Mouse (Mus musculus): Measurements from ENCODE around the gene Krt17. TPM values are rescaled to one million over a fixed set of nuclear protein-coding genes. Genes with fewer than 3 reads are reported as not detected.

The Krt17 gene
- polyA plus RNA-seq, 1 experiment, result not detected

DNA sequence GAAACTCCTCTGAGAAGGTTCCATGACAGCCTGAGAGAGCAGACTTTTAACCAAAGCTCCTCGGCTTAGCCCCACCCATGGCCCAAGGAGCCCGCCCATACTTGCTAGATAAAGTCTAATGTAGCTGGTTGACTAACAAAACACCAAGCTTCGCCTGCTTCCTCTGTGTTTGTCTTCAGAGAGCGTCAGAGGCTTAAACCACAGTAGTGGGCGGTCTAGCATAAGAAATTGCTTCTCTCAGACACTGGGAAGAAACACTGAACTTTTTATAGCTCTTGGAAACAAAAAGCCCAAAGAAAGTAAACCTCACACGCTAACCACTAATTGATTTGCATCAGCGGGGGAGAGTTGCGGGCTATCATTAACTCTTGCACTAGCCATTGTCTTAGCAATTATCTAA, 39.1 kb downstream of the Krt17 start:
- Histone ChIP-seq H3K27ac (ENCODE audit: insufficient read depth, low read depth, low read length) (no peak overlapping the region), H3K4me3 (ENCODE audit: insufficient read depth, low read length) (no peak overlapping the region), H3K4me1 (ENCODE audit: control insufficient read depth, insufficient read depth, low read length) (no peaks in the 10 kb centered on the region)
- no peak for TF ChIP-seq POLR2A (IDR thresholded peaks at IDR 0.05; ENCODE audit: borderline replicate concordance, low read depth, low read length)
- no peak for TF ChIP-seq CTCF (IDR thresholded peaks at IDR 0.05; ENCODE audit: low read depth, low read length)

- H3K27ac ChIP-seq (ENCODE audit: insufficient read depth, low read depth, low read length), result no peak overlapping the region
- no peak for TF ChIP-seq CTCF (IDR thresholded peaks at IDR 0.05; ENCODE audit: low read depth, low read length)
- TF ChIP-seq POLR2A (IDR thresholded peaks at IDR 0.05; ENCODE audit: borderline replicate concordance, low read depth, low read length), result no peak
- no peaks in the 10 kb centered on the region for H3K4me1 ChIP-seq (ENCODE audit: control insufficient read depth, insufficient read depth, low read length)
- no peak overlapping the region for H3K4me3 ChIP-seq (ENCODE audit: insufficient read depth, low read length)
Observed at GRCm38 (mm10) chr11:100219304-100219703, 41.5 kb downstream of the Krt17 start.

GRCm38 (mm10) chr11:100208542-100208941, 52.3 kb downstream of the Krt17 start:
- TF ChIP-seq CTCF (IDR thresholded peaks at IDR 0.05; ENCODE audit: low read depth, low read length) (no peak), POLR2A (IDR thresholded peaks at IDR 0.05; ENCODE audit: borderline replicate concordance, low read depth, low read length) (no peak)
- H3K4me3 ChIP-seq (ENCODE audit: insufficient read depth, low read length), result no peak overlapping the region

DNA sequence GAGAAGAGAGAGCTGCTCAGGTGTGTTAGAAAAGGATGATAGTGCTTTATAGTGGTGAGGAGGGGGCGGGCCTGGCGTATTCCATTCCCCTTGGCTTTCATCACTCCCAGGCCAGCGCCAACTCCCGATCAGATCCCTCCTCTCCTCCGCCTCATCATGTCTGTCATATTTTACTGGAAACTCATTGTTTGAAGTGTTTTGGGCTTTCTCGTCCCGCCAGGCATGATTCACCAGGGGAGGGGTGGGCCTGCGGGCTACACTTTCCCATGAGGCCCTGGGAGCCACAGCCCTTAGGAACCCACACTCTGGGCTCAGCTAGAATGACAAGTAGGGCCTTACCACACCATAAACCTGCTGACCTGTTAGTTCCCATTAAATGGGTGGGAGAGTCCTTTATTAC, 53.3 kb downstream of the Krt17 start, which contains the start of gene Krt14:
Krt14 (minus strand) TSS at position 51 of the 400 bp plus-strand sequence.
- Histone ChIP-seq H3K27ac (ENCODE audit: insufficient read depth, low read depth, low read length) (no peak within 1 kb of the TSS), H3K4me1 (ENCODE audit: control insufficient read depth, insufficient read depth, low read length) (no peaks in the 10 kb centered on the region), H3K4me3 (ENCODE audit: insufficient read depth, low read length) (no peak within 1 kb of the TSS)
- TF ChIP-seq CTCF (IDR thresholded peaks at IDR 0.05; ENCODE audit: low read depth, low read length), result no peak
- TF ChIP-seq POLR2A (IDR thresholded peaks at IDR 0.05; ENCODE audit: borderline replicate concordance, low read depth, low read length), result no peak

More at GRCm38 (mm10) chr11:100208542-100208941, 52.3 kb downstream of the Krt17 start:
- Histone ChIP-seq H3K4me1 (ENCODE audit: control insufficient read depth, insufficient read depth, low read length) (no peaks in the 10 kb centered on the region), H3K27ac (ENCODE audit: insufficient read depth, low read depth, low read length) (no peak overlapping the region)

Other genes with a start within 250 kb of the Krt17 start
- gene Krt33a, start 244.8 kb downstream of the Krt17 start, polyA plus RNA-seq (2012; ENCODE audit: insufficient read depth, insufficient read length, missing spikeins), result not detected in 2 replicates
- gene Krt33b, start 231.2 kb downstream of the Krt17 start, polyA plus RNA-seq (2012; ENCODE audit: insufficient read depth, insufficient read length, missing spikeins), result not detected in 2 replicates
- not detected in 2 replicates for gene Krt34, start 219.5 kb downstream of the Krt17 start, polyA plus RNA-seq (2012; ENCODE audit: insufficient read depth, insufficient read length, missing spikeins)
- not detected in 2 replicates for gene Krt31, start 210.5 kb downstream of the Krt17 start, polyA plus RNA-seq (2012; ENCODE audit: insufficient read depth, insufficient read length, missing spikeins)
- not detected in 2 replicates for gene Krt32, start 172.8 kb downstream of the Krt17 start, polyA plus RNA-seq (2012; ENCODE audit: insufficient read depth, insufficient read length, missing spikeins)
- gene Krt35, start 164.8 kb downstream of the Krt17 start, polyA plus RNA-seq (2012; ENCODE audit: insufficient read depth, insufficient read length, missing spikeins), result not detected in 2 replicates
- not detected in 2 replicates for gene Krt36, start 155.4 kb downstream of the Krt17 start, polyA plus RNA-seq (2012; ENCODE audit: insufficient read depth, insufficient read length, missing spikeins)
- gene Krt13, start 139.5 kb downstream of the Krt17 start, polyA plus RNA-seq (2012; ENCODE audit: insufficient read depth, insufficient read length, missing spikeins), result not detected in 2 replicates
- not detected in 2 replicates for gene Krt15, start 125.1 kb downstream of the Krt17 start, polyA plus RNA-seq (2012; ENCODE audit: insufficient read depth, insufficient read length, missing spikeins)
- not detected in 2 replicates for gene Krt19, start 112.4 kb downstream of the Krt17 start, polyA plus RNA-seq (2012; ENCODE audit: insufficient read depth, insufficient read length, missing spikeins)
- not detected in 2 replicates for gene Krt9, start 67.8 kb downstream of the Krt17 start, polyA plus RNA-seq (2012; ENCODE audit: insufficient read depth, insufficient read length, missing spikeins)
- not detected in 2 replicates for gene Krt14, start 53.5 kb downstream of the Krt17 start, polyA plus RNA-seq (2012; ENCODE audit: insufficient read depth, insufficient read length, missing spikeins)
- gene Krt16, start 12.1 kb downstream of the Krt17 start, polyA plus RNA-seq (2012; ENCODE audit: insufficient read depth, insufficient read length, missing spikeins), result not detected in 2 replicates
- gene Krt42, start 8.8 kb upstream of the Krt17 start, polyA plus RNA-seq (2012; ENCODE audit: insufficient read depth, insufficient read length, missing spikeins), result not detected in 2 replicates
- 922 and 1,042 TPM in 2 replicates for gene Eif1, start 58.9 kb upstream of the Krt17 start, polyA plus RNA-seq (2012; ENCODE audit: insufficient read depth, insufficient read length, missing spikeins)
- gene Gast, start 73.4 kb upstream of the Krt17 start, polyA plus RNA-seq (2012; ENCODE audit: insufficient read depth, insufficient read length, missing spikeins), result not detected in 2 replicates
- 0.68 and 1.2 TPM in 2 replicates for gene Hap1, start 95.1 kb upstream of the Krt17 start, polyA plus RNA-seq (2012; ENCODE audit: insufficient read depth, insufficient read length, missing spikeins)
- 7.3 and 15.0 TPM in 2 replicates for gene Jup, start 136.7 kb upstream of the Krt17 start, polyA plus RNA-seq (2012; ENCODE audit: insufficient read depth, insufficient read length, missing spikeins)
- gene P3h4, start 153.8 kb upstream of the Krt17 start, polyA plus RNA-seq (2012; ENCODE audit: insufficient read depth, insufficient read length, missing spikeins), result 0.67 TPM in 1 of 2 replicates, not detected in the other
- gene Fkbp10, start 154.7 kb upstream of the Krt17 start, polyA plus RNA-seq (2012; ENCODE audit: insufficient read depth, insufficient read length, missing spikeins), result 1.3 and 1.6 TPM in 2 replicates
- gene Nt5c3b, start 180.8 kb upstream of the Krt17 start, polyA plus RNA-seq (2012; ENCODE audit: insufficient read depth, insufficient read length, missing spikeins), result 13.0 and 17.6 TPM in 2 replicates
- not detected in 2 replicates for gene Klhl10, start 180.9 kb upstream of the Krt17 start, polyA plus RNA-seq (2012; ENCODE audit: insufficient read depth, insufficient read length, missing spikeins)
- gene Klhl11, start 211.7 kb upstream of the Krt17 start, polyA plus RNA-seq (2012; ENCODE audit: insufficient read depth, insufficient read length, missing spikeins), result 4.7 and 6.1 TPM in 2 replicates